Mouse (Mus musculus) lung, embryonic 15.5 days (tissue): ENCODE results near the gene Zfp651. TPM values are rescaled to one million over a fixed set of nuclear protein-coding genes. Genes with fewer than 3 reads are reported as not detected.

Experiments
- ATAC-seq: fragments of 200-750 bp; cut with Nextera tagmentation; 2 replicates; pipeline ENCODE4 v1.8.0; 2017; ENCODE audit warnings: moderate number of reproducible peaks, borderline replicate concordance; ENCODE audit not compliant: low FRiP score, low TSS enrichment; ENCODE audit errors: extremely low read depth
- H3K27ac ChIP-seq: fragments of 300-500 bp; sonication (generic); 2 replicates; pipeline ENCODE4 v1.5.1; 2015; ENCODE audit warnings: moderate library complexity, mild to moderate bottlenecking, inconsistent platforms
- H3K27me3 ChIP-seq: fragments of 300-500 bp; sonication (generic); 2 replicates; pipeline ENCODE4 v1.6.1; 2015; ENCODE audit warnings: inconsistent platforms
- H3K36me3 ChIP-seq: fragments of 300-500 bp; sonication (generic); 2 replicates; pipeline ENCODE4 v1.6.1; 2015; ENCODE audit warnings: inconsistent platforms
- H3K4me1 ChIP-seq: fragments of 300-500 bp; sonication (generic); 2 replicates; pipeline ENCODE4 v1.6.1; 2015; ENCODE audit warnings: inconsistent platforms
- H3K4me2 ChIP-seq: fragments of 300-500 bp; sonication (generic); 2 replicates; pipeline ENCODE4 v1.6.1; 2015; ENCODE audit warnings: inconsistent platforms, mild to moderate bottlenecking, moderate library complexity
- H3K4me3 ChIP-seq: fragments of 300-500 bp; sonication (generic); 2 replicates; pipeline ENCODE4 v1.5.1; 2015; ENCODE audit warnings: mild to moderate bottlenecking, inconsistent platforms
- H3K9ac ChIP-seq: fragments of 300-500 bp; sonication (generic); 2 replicates; pipeline ENCODE4 v1.6.1; 2015; ENCODE audit warnings: inconsistent platforms
- H3K9me3 ChIP-seq: fragments of 300-500 bp; sonication (generic); 2 replicates; pipeline ENCODE4 v1.6.1; 2016; ENCODE audit warnings: inconsistent platforms
- whole genome bisulfite sequencing: fragments of 180-500 bp; shearing (Covaris S2); methylation state at CpG from one replicate; pipeline ENCODE4 v1.1.7; 2015; 5-methylcytosine and 5-hydroxymethylcytosine counted together
- polyA plus RNA-seq: library from polyadenylated mRNA; unstranded; fragments of >200 nt; fragmentation: Nextera tagmentation; extraction: Ambion mirVana; gene quantifications from 2 replicates; pipeline ENCODE4 v1.2.1, GENCODE M21; 2015

Gene Zfp651
- polyA plus RNA-seq, 1 experiment from 2014 or later, result 16.7 TPM

GRCm38 (mm10) chr9:121752774-121753173 lies 6.4 kb upstream of the Zfp651 start:
- H3K4me1 ChIP-seq, result no peaks in the 10 kb centered on the region
- no peaks in the 10 kb centered on the region for H3K9me3 ChIP-seq
- H3K4me2 ChIP-seq, result no peak overlapping the region
- no peak for ATAC-seq
- H3K4me3 ChIP-seq, result no peak overlapping the region
- peaks cover 83% of the 10 kb centered on the region for H3K36me3 ChIP-seq
- H3K27me3 ChIP-seq, result no peaks in the 10 kb centered on the region
- H3K9ac ChIP-seq, result no peak overlapping the region
- no peak overlapping the region for H3K27ac ChIP-seq
- WGBS, result 94% methylated on average over 9 of the region's 9 CpGs

GRCm38 (mm10) chr9:121754624-121755023 lies 4.5 kb upstream of the Zfp651 start:
- H3K9ac ChIP-seq, result no peak overlapping the region
- H3K36me3 ChIP-seq, result peaks cover 64% of the 10 kb centered on the region
- 88% methylated on average over 3 of the region's 3 CpGs for WGBS
- H3K9me3 ChIP-seq, result no peaks in the 10 kb centered on the region
- no peaks in the 10 kb centered on the region for H3K27me3 ChIP-seq
- no peak for ATAC-seq
- H3K27ac ChIP-seq, result no peak overlapping the region
- H3K4me2 ChIP-seq, result no peak overlapping the region
- peaks cover 15% of the 10 kb centered on the region for H3K4me1 ChIP-seq
- no peak overlapping the region for H3K4me3 ChIP-seq

- WGBS, result 78% methylated on average over 3 of the region's 3 CpGs
- H3K4me3 ChIP-seq, result no peak overlapping the region
- H3K9ac ChIP-seq, result no peak overlapping the region
- H3K4me1 ChIP-seq, result peaks cover 29% of the 10 kb centered on the region
- peaks cover 43% of the 10 kb centered on the region for H3K36me3 ChIP-seq
- H3K9me3 ChIP-seq, result no peaks in the 10 kb centered on the region
- H3K27ac ChIP-seq, result no peak overlapping the region
- no peaks in the 10 kb centered on the region for H3K27me3 ChIP-seq
- no peak overlapping the region for H3K4me2 ChIP-seq
- ATAC-seq, result no peak
Measured at GRCm38 (mm10) chr9:121756785-121757184, 2.3 kb upstream of the Zfp651 start.

- no peaks in the 10 kb centered on the region for H3K27me3 ChIP-seq
- H3K4me1 ChIP-seq, result peaks cover 32% of the 10 kb centered on the region
- H3K4me2 ChIP-seq, result no peak overlapping the region
- 52% methylated on average over 3 of the region's 3 CpGs for WGBS
- peak overlapping the region; percentile 5; the same call in 1 of the 2 replicates for H3K27ac ChIP-seq
- H3K36me3 ChIP-seq, result peaks cover 39% of the 10 kb centered on the region
- H3K9ac ChIP-seq, result no peak overlapping the region
- no peak overlapping the region for H3K4me3 ChIP-seq
- ATAC-seq, result no peak
- H3K9me3 ChIP-seq, result no peaks in the 10 kb centered on the region
Measured at GRCm38 (mm10) chr9:121757432-121757831, 1.7 kb upstream of the Zfp651 start.

- H3K9ac ChIP-seq, result peak overlapping the region; percentile 94; the same call in 1 of the 2 replicates
- H3K4me2 ChIP-seq, result peak overlapping the region; percentile 96
- WGBS, result 52% methylated on average over 10 of the region's 10 CpGs
- peak overlapping the region; percentile 72 for H3K4me3 ChIP-seq
- H3K27ac ChIP-seq, result peak overlapping the region; percentile 5; the same call in 1 of the 2 replicates
- ATAC-seq, result no peak
- no peaks in the 10 kb centered on the region for H3K27me3 ChIP-seq
- H3K4me1 ChIP-seq, result peaks cover 32% of the 10 kb centered on the region
- H3K9me3 ChIP-seq, result no peaks in the 10 kb centered on the region
- H3K36me3 ChIP-seq, result peaks cover 41% of the 10 kb centered on the region
Measured at GRCm38 (mm10) chr9:121757835-121758814, 1.0 kb upstream of the Zfp651 start.

- 2% methylated on average over 43 of the region's 43 CpGs for WGBS
- H3K36me3 ChIP-seq, result peaks cover 40% of the 10 kb centered on the region
- H3K27ac ChIP-seq, result peak overlapping the region; percentile 94
- H3K4me1 ChIP-seq, result peaks cover 46% of the 10 kb centered on the region
- H3K9me3 ChIP-seq, result no peaks in the 10 kb centered on the region
- peak overlapping the region; percentile 72 for H3K4me3 ChIP-seq
- no peaks in the 10 kb centered on the region for H3K27me3 ChIP-seq
- peak; percentile 68 for ATAC-seq
- H3K4me2 ChIP-seq, result peak overlapping the region; percentile 96
- H3K9ac ChIP-seq, result peak overlapping the region; percentile 94
Measured at GRCm38 (mm10) chr9:121760271-121761090, 1.4 kb downstream of the Zfp651 start.

- peaks cover 46% of the 10 kb centered on the region for H3K4me1 ChIP-seq
- H3K4me3 ChIP-seq, result peak overlapping the region; percentile 72
- WGBS, result 53% methylated on average over 10 of the region's 10 CpGs
- H3K9ac ChIP-seq, result peak overlapping the region; percentile 94; the same call in 1 of the 2 replicates
- no peaks in the 10 kb centered on the region for H3K27me3 ChIP-seq
- peaks cover 40% of the 10 kb centered on the region for H3K36me3 ChIP-seq
- peak overlapping the region; percentile 94 for H3K27ac ChIP-seq
- no peaks in the 10 kb centered on the region for H3K9me3 ChIP-seq
- H3K4me2 ChIP-seq, result peak overlapping the region; percentile 96
- ATAC-seq, result no peak
Measured at GRCm38 (mm10) chr9:121761091-121761665, 2.0 kb downstream of the Zfp651 start.

GRCm38 (mm10) chr9:121761787-121762186 lies 2.7 kb downstream of the Zfp651 start:
- H3K4me2 ChIP-seq, result no peak overlapping the region
- H3K4me1 ChIP-seq, result peaks cover 46% of the 10 kb centered on the region
- no peaks in the 10 kb centered on the region for H3K27me3 ChIP-seq
- H3K27ac ChIP-seq, result no peak overlapping the region
- H3K9me3 ChIP-seq, result no peaks in the 10 kb centered on the region
- H3K4me3 ChIP-seq, result no peak overlapping the region
- ATAC-seq, result no peak
- 62% methylated on average over 8 of the region's 8 CpGs for WGBS
- peaks cover 43% of the 10 kb centered on the region for H3K36me3 ChIP-seq
- H3K9ac ChIP-seq, result no peak overlapping the region

- no peak overlapping the region for H3K27ac ChIP-seq
- H3K9me3 ChIP-seq, result no peaks in the 10 kb centered on the region
- no peaks in the 10 kb centered on the region for H3K27me3 ChIP-seq
- H3K4me1 ChIP-seq, result peaks cover 46% of the 10 kb centered on the region
- ATAC-seq, result no peak
- no peak overlapping the region for H3K9ac ChIP-seq
- WGBS, result 86% methylated on average over 10 of the region's 10 CpGs
- H3K4me2 ChIP-seq, result no peak overlapping the region
- peaks cover 46% of the 10 kb centered on the region for H3K36me3 ChIP-seq
- H3K4me3 ChIP-seq, result no peak overlapping the region
Measured at GRCm38 (mm10) chr9:121762248-121762647, 3.1 kb downstream of the Zfp651 start.

GRCm38 (mm10) chr9:121762761-121763160 lies 3.6 kb downstream of the Zfp651 start:
- Histone ChIP-seq H3K4me1 (peaks cover 46% of the 10 kb centered on the region), H3K9ac (no peak overlapping the region), H3K4me2 (no peak overlapping the region), H3K9me3 (no peaks in the 10 kb centered on the region), H3K36me3 (peaks cover 49% of the 10 kb centered on the region), H3K27ac (no peak overlapping the region), H3K4me3 (no peak overlapping the region), H3K27me3 (no peaks in the 10 kb centered on the region)
- 81% methylated on average over 25 of the region's 25 CpGs for WGBS
- no peak for ATAC-seq

GRCm38 (mm10) chr9:121763716-121764115 lies 4.6 kb downstream of the Zfp651 start:
- H3K36me3 ChIP-seq, result peaks cover 57% of the 10 kb centered on the region

More at GRCm38 (mm10) chr9:121763716-121764115, 4.6 kb downstream of the Zfp651 start:
- no peak overlapping the region for H3K4me2 ChIP-seq
- H3K27me3 ChIP-seq, result no peaks in the 10 kb centered on the region
- peaks cover 36% of the 10 kb centered on the region for H3K4me1 ChIP-seq
- no peak overlapping the region for H3K27ac ChIP-seq
- H3K9me3 ChIP-seq, result no peaks in the 10 kb centered on the region
- H3K4me3 ChIP-seq, result no peak overlapping the region
- no peak overlapping the region for H3K9ac ChIP-seq
- 72% methylated on average over 19 of the region's 19 CpGs for WGBS
- ATAC-seq, result no peak
